ENCODE assay signal across 25 mouse cellular contexts in genomic region chr4:116536351-116536750, GRCm38 (mm10). TPM values are rescaled to one million over a fixed set of nuclear protein-coding genes. Genes with fewer than 3 reads are reported as not detected.
DNase-seq lines count a peak whose midpoint lies in the region; ATAC-seq and TF ChIP-seq lines count a peak whose summit lies in the region.
"Had no signal": no experiment of that assay in that cellular context is flagged by ENCODE, and none has a peak within 500 bp of the region (broad histone marks: within the 10 kb centered on the region; RNA-seq: fewer than 3 reads in every experiment).

No protein-coding gene starts in this region.

- H3K27ac ChIP-seq in intestine, postnatal 0 days (ENCODE audit: low read depth, low read length): peak overlapping the region; percentile 58
- no peak overlapping the region for H3K27ac ChIP-seq in hindbrain, embryonic 10.5 days
- H3K27ac ChIP-seq: embryonic facial prominence, embryonic 12.5 days; forebrain, embryonic 12.5 days; heart, embryonic 13.5 days; hindbrain, embryonic 12.5 days had no signal

- peak; percentile 32 for DNase-seq in Muller cell, postnatal 12 days (ENCODE audit: inconsistent ontology term)
- DNase-seq in adipocyte (ENCODE audit: low spot score): peak; percentile 31
- no peak for DNase-seq in right cerebral cortex, postnatal 10 days (ENCODE audit: low spot score in 2 of 2)
- no peak for DNase-seq in hindbrain, embryonic 10.5 days (ENCODE audit: low spot score)
- no peak for DNase-seq in frontal cortex, postnatal 36 days (ENCODE audit: low spot score in 2 of 2)
- DNase-seq: adrenal gland, adult 8-10 months; adrenal gland, postnatal 36 days; B cell, adult 2 months; cerebellum, adult 11-12 months; cerebellum, adult 9-10 months; cerebellum, postnatal 25 days; gastrocnemius, postnatal 14 days; heart, postnatal 36 days had no signal

- TF ChIP-seq CTCF in intestine, postnatal 0 days (IDR thresholded peaks at IDR 0.05; ENCODE audit: low read depth): no peak

- no peak overlapping the region for H3K9ac ChIP-seq in intestine, postnatal 0 days (ENCODE audit: low read depth, low read length)
- H3K9ac ChIP-seq: embryonic facial prominence, embryonic 12.5 days; forebrain, embryonic 12.5 days; heart, embryonic 13.5 days; hindbrain, embryonic 12.5 days had no signal

- H3K9me3 ChIP-seq in intestine, postnatal 0 days (ENCODE audit: control insufficient read depth): no peaks in the 10 kb centered on the region
- H3K9me3 ChIP-seq in hindbrain, embryonic 10.5 days: no peaks in the 10 kb centered on the region
- H3K9me3 ChIP-seq: embryonic facial prominence, embryonic 12.5 days; forebrain, embryonic 12.5 days; G1E; hindbrain, embryonic 12.5 days had no signal

- H3K4me1 ChIP-seq in intestine, postnatal 0 days (replicated peaks; ENCODE audit: control insufficient read depth, insufficient read depth, low read length): no peaks in the 10 kb centered on the region
- H3K4me1 ChIP-seq in hindbrain, embryonic 10.5 days (replicated peaks): no peaks in the 10 kb centered on the region
- H3K4me1 ChIP-seq: embryonic facial prominence, embryonic 12.5 days; forebrain, embryonic 12.5 days; heart, embryonic 13.5 days; hindbrain, embryonic 12.5 days had no signal

- no peak overlapping the region for H3K4me3 ChIP-seq in intestine, postnatal 0 days (ENCODE audit: low read depth, low read length)
- no peak overlapping the region for H3K4me3 ChIP-seq in hindbrain, embryonic 10.5 days
- H3K4me3 ChIP-seq: embryonic facial prominence, embryonic 12.5 days; forebrain, embryonic 12.5 days; heart, embryonic 13.5 days; hindbrain, embryonic 12.5 days had no signal

- H3K36me3 ChIP-seq in intestine, postnatal 0 days (ENCODE audit: control insufficient read depth, insufficient read depth): peaks cover 3% of the 10 kb centered on the region; the same call in 1 of the 2 replicates
- peaks cover 35% of the 10 kb centered on the region for H3K36me3 ChIP-seq in hindbrain, embryonic 10.5 days

- peak; percentile 93 for ATAC-seq in intestine, postnatal 0 days
- ATAC-seq: activated CD4-positive, CD25-positive, alpha-beta regulatory T cell, adult 4 months; CD4-positive, CD25-positive, alpha-beta regulatory T cell, adult 4 months; forebrain, embryonic 16.5 days; hindbrain, embryonic 16.5 days; inflammation-experienced regulatory T-cells, adult 6 months; Patski had no signal

- no peak overlapping the region for H3K4me2 ChIP-seq in intestine, postnatal 0 days (replicated peaks; ENCODE audit: low read depth)
- H3K4me2 ChIP-seq: embryonic facial prominence, embryonic 12.5 days; forebrain, embryonic 12.5 days; heart, embryonic 13.5 days; hindbrain, embryonic 12.5 days had no signal

- no peaks in the 10 kb centered on the region for H3K27me3 ChIP-seq in intestine, postnatal 0 days (replicated peaks; ENCODE audit: control insufficient read depth, insufficient read depth, low read length)
- H3K27me3 ChIP-seq in hindbrain, embryonic 10.5 days (ENCODE audit: insufficient read depth, poor library complexity, severe bottlenecking): no peaks in the 10 kb centered on the region
- H3K27me3 ChIP-seq: embryonic facial prominence, embryonic 12.5 days; forebrain, embryonic 12.5 days; heart, embryonic 13.5 days; hindbrain, embryonic 12.5 days; Patski had no signal

RNA-seq across cellular contexts. Expression of gene Tmem69, which starts 19.4 kb away (rescaled TPM):
- 17.0 and 19.1 TPM in 2 replicates for polyA plus RNA-seq in intestine, postnatal 0 days (2015; fragmentation: Nextera tagmentation; extraction: Ambion mirVana)
- polyA plus RNA-seq in hindbrain, embryonic 10.5 days (2016; fragmentation: Nextera tagmentation; extraction: Ambion mirVana): 25.0 and 29.7 TPM in 2 replicates

RNA-seq across cellular contexts. Expression of gene Gpbp1l1, which starts 21.1 kb away (rescaled TPM):
- 31.3 and 33.9 TPM in 2 replicates for polyA plus RNA-seq in intestine, postnatal 0 days (2015; fragmentation: Nextera tagmentation; extraction: Ambion mirVana)
- 21.4 and 27.8 TPM in 2 replicates for polyA plus RNA-seq in hindbrain, embryonic 10.5 days (2016; fragmentation: Nextera tagmentation; extraction: Ambion mirVana)

RNA-seq across cellular contexts. Expression of gene Ipp, which starts 29.0 kb away (rescaled TPM):
- 8.8 and 9.1 TPM in 2 replicates for polyA plus RNA-seq in intestine, postnatal 0 days (2015; fragmentation: Nextera tagmentation; extraction: Ambion mirVana)
- 12.5 and 17.5 TPM in 2 replicates for polyA plus RNA-seq in hindbrain, embryonic 10.5 days (2016; fragmentation: Nextera tagmentation; extraction: Ambion mirVana)

Comparison
In these comparisons a context has a peak if more than half of its experiments do, and no peak if none do; other contexts are left out.
1. DNase-seq: peak in Muller cell, postnatal 12 days (single experiment) and adipocyte (single experiment); none in right cerebral cortex, postnatal 10 days (0 of 2), hindbrain, embryonic 10.5 days (single experiment) and frontal cortex, postnatal 36 days (0 of 2).